Mouse (Mus musculus) intestine, postnatal 0 days (tissue): ENCODE data around the gene Wnt6. TPM values are rescaled to one million over a fixed set of nuclear protein-coding genes. Genes with fewer than 3 reads are reported as not detected.

Experiments
- ATAC-seq: fragments of 200-750 bp; cut with Nextera tagmentation; 2 replicates; pipeline ENCODE4 v1.8.0; 2017; ENCODE audit warnings: mild to moderate bottlenecking, moderate TSS enrichment, moderate library complexity
- H3K27ac ChIP-seq: fragments of 300-500 bp; sonication (generic); 2 replicates; pipeline ENCODE4 v1.5.1; 2014; ENCODE audit warnings: mild to moderate bottlenecking, low read depth, low read length, moderate library complexity
- H3K27me3 ChIP-seq: fragments of 300-500 bp; sonication (generic); replicated peaks from 2 replicates; pipeline ENCODE4 v1.6.1; 2014; ENCODE audit warnings: low read length, mixed read lengths; ENCODE audit not compliant: control insufficient read depth, insufficient read depth
- H3K36me3 ChIP-seq: fragments of 300-500 bp; sonication (generic); 2 replicates; pipeline ENCODE4 v1.6.1; 2014; ENCODE audit warnings: mild to moderate bottlenecking, moderate library complexity; ENCODE audit not compliant: control insufficient read depth, insufficient read depth
- H3K4me1 ChIP-seq: fragments of 300-500 bp; sonication (generic); replicated peaks from 2 replicates; pipeline ENCODE4 v1.6.1; 2014; ENCODE audit warnings: antibody characterized with exemption, low read length, mixed read lengths; ENCODE audit not compliant: control insufficient read depth, insufficient read depth
- H3K4me2 ChIP-seq: fragments of 300-500 bp; sonication (generic); replicated peaks from 2 replicates; pipeline ENCODE4 v1.6.1; 2014; ENCODE audit warnings: low read depth, mild to moderate bottlenecking, moderate library complexity
- H3K4me3 ChIP-seq: fragments of 300-500 bp; sonication (generic); 2 replicates; pipeline ENCODE4 v1.5.1; 2014; ENCODE audit warnings: low read depth, low read length
- H3K9ac ChIP-seq: fragments of 300-500 bp; sonication (generic); 2 replicates; pipeline ENCODE4 v1.6.1; 2014; ENCODE audit warnings: mild to moderate bottlenecking, low read depth, low read length
- H3K9me3 ChIP-seq: fragments of 300-500 bp; sonication (generic); 2 replicates; pipeline ENCODE4 v1.6.1; 2016; ENCODE audit warnings: mixed run types; ENCODE audit not compliant: control insufficient read depth
- CTCF ChIP-seq: sonication (generic); IDR thresholded peaks from 2 replicates; pipeline ENCODE4 v1.5.1; 2016; ENCODE audit warnings: low read depth, mild to moderate bottlenecking, control low read depth, antibody characterized with exemption, moderate library complexity
- WGBS: fragments of 180-500 bp; shearing (Covaris S2); extraction: QIAGEN DNeasy Blood & Tissue Kit; methylation state at CpG from one replicate; pipeline ENCODE4 v1.1.7; 2014; 5-methylcytosine and 5-hydroxymethylcytosine counted together
- polyA plus RNA-seq: library from polyadenylated mRNA; unstranded; fragments of >200 nt; fragmentation: Nextera tagmentation; extraction: Ambion mirVana; gene quantifications from 2 replicates; pipeline ENCODE4 v1.2.1, GENCODE M21; 2015

The Wnt6 gene
- polyA plus RNA-seq, 1 experiment from 2014 or later = 0.66 TPM

DNA sequence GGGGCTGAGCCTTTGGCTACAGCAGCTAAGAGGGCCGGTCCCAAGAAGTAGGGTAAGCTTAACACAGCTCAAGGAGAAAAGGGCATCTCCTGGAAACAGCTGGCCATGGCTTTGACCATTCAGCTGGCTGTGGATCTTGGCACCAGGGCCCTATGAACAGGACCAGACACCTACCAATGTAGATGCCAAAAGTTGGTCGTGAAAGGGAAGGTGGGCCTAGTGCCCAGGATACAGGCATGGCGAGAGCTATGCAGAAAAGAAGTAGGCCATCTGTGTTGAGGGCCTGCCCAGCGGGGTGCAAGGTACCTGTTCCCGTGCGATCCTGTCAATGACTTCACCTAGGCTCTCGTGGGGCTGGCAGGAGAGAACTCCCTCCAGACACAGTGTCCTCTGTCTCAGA is 30.8 kb upstream of the Wnt6 start:
- H3K4me2 ChIP-seq = no peak overlapping the region
- H3K9me3 ChIP-seq = no peaks in the 10 kb centered on the region
- H3K36me3 ChIP-seq = no peaks in the 10 kb centered on the region; the same call in 1 of the 2 replicates
- no peak overlapping the region for H3K4me3 ChIP-seq
- H3K4me1 ChIP-seq = no peaks in the 10 kb centered on the region
- no peak overlapping the region for H3K27ac ChIP-seq
- no peak for TF ChIP-seq CTCF
- no peaks in the 10 kb centered on the region for H3K27me3 ChIP-seq
- H3K9ac ChIP-seq = no peak overlapping the region
- no peak for ATAC-seq
- WGBS = 79% methylated on average over 7 of the region's 7 CpGs

DNA sequence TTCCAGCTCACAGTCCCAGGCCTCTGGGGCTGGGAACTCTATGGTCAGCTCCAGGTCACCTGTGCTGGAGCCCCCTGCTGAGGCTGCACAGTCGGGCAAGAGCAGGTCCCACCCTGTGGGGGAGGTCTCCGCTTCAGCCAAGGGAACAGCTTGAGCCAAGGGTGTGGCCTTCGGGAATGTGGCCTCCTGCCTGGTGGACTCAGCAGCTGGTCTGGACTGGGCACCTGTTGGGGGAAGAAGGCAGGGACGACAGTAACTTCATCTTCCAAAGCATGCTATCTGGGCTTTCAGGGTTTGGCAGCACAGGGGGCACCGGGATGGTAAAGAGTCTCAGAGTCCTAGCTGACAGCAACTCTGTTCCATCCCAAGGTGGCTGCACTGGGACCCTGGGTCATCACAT is 24.4 kb upstream of the Wnt6 start:
- 71% methylated on average over 5 of the region's 5 CpGs for WGBS
- Histone ChIP-seq H3K4me3 (no peak overlapping the region), H3K9me3 (no peaks in the 10 kb centered on the region), H3K36me3 (no peaks in the 10 kb centered on the region), H3K27me3 (0 out of 2 replicates have a peak, but pooled peaks cover 3% of the 10 kb centered on the region), H3K27ac (no peak overlapping the region), H3K9ac (no peak overlapping the region), H3K4me1 (no peaks in the 10 kb centered on the region; the same call in none of the 2 replicates), H3K4me2 (no peak overlapping the region)
- ATAC-seq = no peak
- TF ChIP-seq CTCF = no peak

DNA sequence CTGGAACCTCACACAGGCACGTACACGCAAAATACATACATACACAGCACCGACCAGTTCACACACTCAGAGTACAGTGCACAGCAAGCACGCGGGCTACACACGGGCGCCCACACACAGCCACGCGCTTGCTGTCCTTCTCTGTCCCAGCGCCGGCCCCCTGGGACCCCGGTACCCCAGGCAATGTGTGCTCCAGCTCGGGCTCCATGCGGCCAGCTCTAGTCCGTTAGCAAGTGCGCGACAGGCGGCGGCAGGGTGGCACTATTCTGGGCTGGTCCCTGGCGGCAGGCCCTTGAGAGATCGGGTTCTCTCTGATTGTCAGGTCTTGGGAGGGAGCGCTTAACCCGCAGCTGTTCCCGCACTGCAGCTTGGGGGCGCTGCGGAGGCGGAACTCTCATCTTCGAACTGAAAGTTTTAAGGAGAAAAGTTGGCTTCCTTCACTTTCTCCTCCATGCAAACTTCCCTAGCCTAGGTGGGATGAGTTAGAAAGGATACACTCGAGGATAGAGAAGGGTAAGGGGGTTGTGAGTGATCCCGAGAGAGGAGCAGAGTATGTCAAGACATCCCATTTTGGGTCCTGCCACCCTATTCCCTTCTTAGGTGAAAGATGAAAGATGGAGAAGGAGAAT is 22.9 kb upstream of the Wnt6 start, which contains the start of gene Prkag3:
Gene Prkag3, minus strand, starts transcription at position 579 of the 629 bp plus-strand sequence.
- no peak within 1 kb of the TSS for H3K9ac ChIP-seq

DNA sequence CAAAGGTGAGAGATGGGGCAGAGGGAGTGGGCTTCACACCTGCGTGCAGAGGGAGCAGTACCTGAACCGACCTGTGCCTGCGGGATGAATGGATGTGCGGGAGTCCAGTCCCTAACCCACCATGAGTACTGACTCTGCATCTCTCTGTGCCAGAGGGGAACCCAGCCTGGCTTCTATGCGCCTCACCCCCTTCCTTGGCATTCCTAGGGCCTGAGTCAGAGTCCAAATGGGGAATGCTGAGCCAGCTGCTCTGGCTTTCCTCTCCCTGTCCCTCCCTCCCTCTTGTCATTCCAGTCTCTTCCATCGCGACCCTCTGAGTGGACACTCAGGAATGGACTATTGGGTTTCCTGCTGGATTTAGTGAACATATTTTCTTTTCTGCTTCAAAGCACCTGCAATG is 22.4 kb upstream of the Wnt6 start:
- Histone ChIP-seq H3K9me3 (no peaks in the 10 kb centered on the region), H3K27ac (no peak overlapping the region), H3K4me3 (no peak overlapping the region), H3K36me3 (no peaks in the 10 kb centered on the region), H3K4me1 (no peaks in the 10 kb centered on the region; the same call in none of the 2 replicates), H3K27me3 (0 out of 2 replicates have a peak, but pooled peaks cover 3% of the 10 kb centered on the region), H3K9ac (no peak overlapping the region), H3K4me2 (peak overlapping the region; percentile 61)
- WGBS = 52% methylated on average over 7 of the region's 7 CpGs
- no peak for TF ChIP-seq CTCF
- no peak for ATAC-seq

More for the DNA sequence above, 22.9 kb upstream of the Wnt6 start, which contains the start of gene Prkag3:
- no peak within 1 kb of the TSS for H3K27ac ChIP-seq
- no peaks in the 10 kb centered on the region for H3K9me3 ChIP-seq
- TF ChIP-seq CTCF = peak; percentile 79
- no peaks in the 10 kb centered on the region for H3K36me3 ChIP-seq
- no peaks in the 10 kb centered on the region; the same call in none of the 2 replicates for H3K4me1 ChIP-seq
- 11% methylated on average over 30 of the region's 30 CpGs for WGBS
- H3K4me2 ChIP-seq = peak within 1 kb of the TSS; percentile 61
- H3K27me3 ChIP-seq = 0 out of 2 replicates have a peak, but pooled peaks cover 3% of the 10 kb centered on the region
- peak; percentile 56 for ATAC-seq
- H3K4me3 ChIP-seq = peak within 1 kb of the TSS; percentile 22

DNA sequence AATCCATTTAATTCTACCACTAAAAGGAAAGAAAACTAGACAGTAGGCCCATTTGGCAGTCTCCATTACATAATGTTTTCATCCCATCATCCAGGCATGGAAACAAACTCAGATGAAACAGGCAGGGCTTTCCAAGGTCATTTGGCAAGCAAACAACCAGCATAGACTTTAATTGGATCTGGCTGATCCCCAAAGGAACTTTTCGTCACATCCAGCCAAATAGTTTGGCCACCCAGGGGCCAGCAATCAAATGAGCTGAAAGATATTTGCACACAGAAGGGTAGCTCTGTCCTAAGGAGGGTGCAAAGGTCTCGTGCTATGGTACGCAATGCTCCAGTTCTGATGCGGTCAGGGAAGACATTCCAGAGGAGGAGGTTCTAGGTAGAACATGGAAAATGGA is 21.0 kb upstream of the Wnt6 start:
- TF ChIP-seq CTCF = no peak
- Histone ChIP-seq H3K36me3 (no peaks in the 10 kb centered on the region), H3K27ac (no peak overlapping the region), H3K4me2 (no peak overlapping the region), H3K4me1 (no peaks in the 10 kb centered on the region; the same call in none of the 2 replicates), H3K9ac (no peak overlapping the region), H3K9me3 (no peaks in the 10 kb centered on the region), H3K27me3 (0 out of 2 replicates have a peak, but pooled peaks cover 3% of the 10 kb centered on the region), H3K4me3 (no peak overlapping the region)
- WGBS = 64% methylated on average over 4 of the region's 4 CpGs
- ATAC-seq = no peak

DNA sequence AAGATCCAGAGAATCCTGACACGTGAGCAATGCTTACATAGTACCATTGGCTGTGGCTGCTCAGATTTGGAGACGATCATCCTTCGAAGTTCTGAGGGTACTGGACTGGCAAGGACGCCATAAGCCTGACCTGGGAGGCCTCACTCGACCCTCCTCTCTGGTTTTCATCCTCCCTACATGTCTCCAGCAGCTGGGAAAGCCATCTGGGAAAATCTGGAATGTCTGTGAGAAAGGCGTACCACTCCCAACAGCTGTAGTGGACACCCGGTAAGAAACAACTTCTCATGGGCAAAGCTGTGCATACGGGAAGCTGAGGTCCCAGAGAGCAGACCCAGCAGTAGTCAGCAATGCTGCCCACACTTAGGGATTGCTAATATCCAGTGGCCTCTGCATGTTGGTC is 19.5 kb upstream of the Wnt6 start:
- ATAC-seq = no peak
- H3K27me3 ChIP-seq = 0 out of 2 replicates have a peak, but pooled peaks cover 3% of the 10 kb centered on the region
- H3K4me1 ChIP-seq = no peaks in the 10 kb centered on the region; the same call in none of the 2 replicates
- no peaks in the 10 kb centered on the region for H3K36me3 ChIP-seq
- H3K27ac ChIP-seq = no peak overlapping the region
- no peak for TF ChIP-seq CTCF
- 83% methylated on average over 8 of the region's 8 CpGs for WGBS
- H3K4me2 ChIP-seq = no peak overlapping the region
- H3K9me3 ChIP-seq = no peaks in the 10 kb centered on the region
- H3K9ac ChIP-seq = no peak overlapping the region
- no peak overlapping the region for H3K4me3 ChIP-seq
